Mouse (Mus musculus) liver, adult 2 months (tissue): ENCODE measurements at regions not wholly inside any gene's neighbourhood (a gene's known extent, or its start where the extent isn't known, plus 50 kb on each side); places are given as distances from the start of the nearest gene placed in this dataset.

Experiments used
- CTCF ChIP-seq: fragments of 200-500 bp; IDR thresholded peaks from 2 replicates; pipeline ENCODE4 v1.5.1; 2011; ENCODE audit warnings: low read depth, low read length, control low read depth
- POLR2A ChIP-seq: fragments of 200-500 bp; IDR thresholded peaks from 2 replicates; pipeline ENCODE4 v1.6.1; 2011; ENCODE audit warnings: low read length, control low read depth; ENCODE audit not compliant: insufficient read depth; ENCODE audit errors: extremely low read depth

GRCm38 (mm10) chr1:51553738-51554137 is 75.5 kb upstream of the Nabp1 start:
- TF ChIP-seq CTCF (no peak), POLR2A (no peak)
